Mouse (Mus musculus) ES-E14 (cell line): Measurements from ENCODE around the gene Blm. TPM values are rescaled to one million over a fixed set of nuclear protein-coding genes. Genes with fewer than 3 reads are reported as not detected.

Experiments used
- DNase-seq: peaks from one replicate; pipeline ENCODE4 v3.0.0-alpha.2; 2013; ENCODE audit warnings: low read depth, low spot score
- H3K27ac ChIP-seq: 2 replicates; pipeline ENCODE4 v1.5.1; 2012; ENCODE audit warnings: low read depth, mild to moderate bottlenecking, low read length, moderate library complexity, mixed read lengths; ENCODE audit not compliant: poor library complexity, insufficient read depth, severe bottlenecking
- H3K36me3 ChIP-seq: 2 replicates; pipeline ENCODE4 v1.6.1; 2012; ENCODE audit warnings: mild to moderate bottlenecking, low read length, moderate library complexity, mixed read lengths; ENCODE audit not compliant: control insufficient read depth, poor library complexity, insufficient read depth, severe bottlenecking
- H3K4me1 ChIP-seq, 2 experiments: fragments of 150-350 bp in 1 of 2; sonication (generic) in 1 of 2; 2 replicates each; pipeline ENCODE4 v1.6.1; 2012; ENCODE audit warnings: low read length in 2 of 2, mild to moderate bottlenecking in 1 of 2, mixed read lengths in 1 of 2; ENCODE audit not compliant: control insufficient read depth in 2 of 2, insufficient read depth in 2 of 2, poor library complexity in 1 of 2
- H3K4me3 ChIP-seq, 2 experiments: fragments of 150-350 bp in 1 of 2; sonication (generic) in 1 of 2; 2 replicates each; pipeline ENCODE4 v1.5.1; 2012; ENCODE audit warnings: low read length in 2 of 2, low read depth in 1 of 2, mild to moderate bottlenecking in 1 of 2, mixed read lengths in 1 of 2; ENCODE audit not compliant: insufficient read depth in 1 of 2, poor library complexity in 1 of 2, severe bottlenecking in 1 of 2
- H3K9ac ChIP-seq: 2 replicates; pipeline ENCODE4 v1.6.1; 2012; ENCODE audit warnings: low read depth, mild to moderate bottlenecking, low read length, mixed read lengths; ENCODE audit not compliant: poor library complexity, insufficient read depth, severe bottlenecking
- H3K9me3 ChIP-seq: fragments of 150-350 bp; sonication (generic); 2 replicates; pipeline ENCODE4 v1.6.1; 2012; ENCODE audit warnings: low read depth, mild to moderate bottlenecking, low read length; ENCODE audit not compliant: control insufficient read depth, insufficient read depth
- CHD2 ChIP-seq: IDR thresholded peaks from 2 replicates; pipeline ENCODE4 v1.6.1; 2014; ENCODE audit warnings: mild to moderate bottlenecking, low read depth, low read length, inconsistent platforms
- HCFC1 ChIP-seq: IDR thresholded peaks from 2 replicates; pipeline ENCODE4 v1.6.1; 2012; ENCODE audit warnings: low read length, inconsistent platforms, borderline replicate concordance; ENCODE audit not compliant: insufficient read depth
- MAFK ChIP-seq: IDR thresholded peaks from 2 replicates; pipeline ENCODE4 v1.6.1; 2014; ENCODE audit warnings: mild to moderate bottlenecking, low read depth, low read length, inconsistent platforms; ENCODE audit not compliant: insufficient read depth
- ZC3H11A ChIP-seq: IDR thresholded peaks from 2 replicates; pipeline ENCODE4 v1.6.1; 2012; ENCODE audit warnings: low read depth, mild to moderate bottlenecking, inconsistent platforms, low read length, borderline replicate concordance
- ZNF384 ChIP-seq: IDR thresholded peaks from 2 replicates; pipeline ENCODE4 v1.6.1; 2012; ENCODE audit warnings: low read depth, low read length, inconsistent platforms
- in situ Hi-C, 2 experiments: fragments of 600-800 bp; cut with MboI; formaldehyde crosslinking; loops; one replicate each; pipeline ENCODE4 v1.15.1; 2025; ENCODE audit warnings: low sequenced_read_pairs in 2 of 2, inconsistent platforms in 1 of 2; ENCODE audit not compliant: unreplicated experiment in 2 of 2
- total RNA-seq: library from RNA; depleted of rRNA; stranded (reverse); fragments of 300-350 nt; gene quantifications from 2 replicates; pipeline ENCODE4 v1.2.3, GENCODE M21; 2012

Blm gene
- total RNA-seq, 1 experiment = 29.9 TPM

DNA sequence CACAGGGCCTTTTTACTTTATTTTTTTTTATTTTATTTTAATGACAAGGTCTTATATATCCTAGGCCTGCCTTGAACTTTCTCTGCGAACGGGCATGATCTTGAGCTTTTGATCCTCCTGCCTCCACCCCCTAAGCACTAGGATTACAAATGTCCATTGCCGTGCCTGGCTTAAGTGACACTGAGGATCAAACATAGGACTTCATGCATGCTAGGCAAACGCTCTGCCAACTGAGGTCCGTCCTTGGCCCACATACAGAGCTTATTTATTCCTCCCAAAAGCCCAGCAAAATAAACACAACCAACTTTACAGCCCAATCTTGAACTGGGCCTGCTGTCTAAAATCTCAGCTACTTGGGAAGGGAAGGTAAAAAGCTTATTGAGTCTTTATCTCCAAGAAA lies 122.1 kb downstream of the Blm start:
- TF ChIP-seq CHD2 (no peak), HCFC1 (no peak), MAFK (no peak), ZC3H11A (no peak), ZNF384 (no peak)
- H3K9ac ChIP-seq = no peak overlapping the region
- H3K9me3 ChIP-seq = no peaks in the 10 kb centered on the region
- H3K4me3 ChIP-seq = no peak overlapping the region
- no peak overlapping the region for H3K27ac ChIP-seq
- no peak for DNase-seq
- H3K4me1 ChIP-seq = no peaks in the 10 kb centered on the region
- in situ Hi-C loops = no loop called here
- H3K36me3 ChIP-seq = no peaks in the 10 kb centered on the region

DNA sequence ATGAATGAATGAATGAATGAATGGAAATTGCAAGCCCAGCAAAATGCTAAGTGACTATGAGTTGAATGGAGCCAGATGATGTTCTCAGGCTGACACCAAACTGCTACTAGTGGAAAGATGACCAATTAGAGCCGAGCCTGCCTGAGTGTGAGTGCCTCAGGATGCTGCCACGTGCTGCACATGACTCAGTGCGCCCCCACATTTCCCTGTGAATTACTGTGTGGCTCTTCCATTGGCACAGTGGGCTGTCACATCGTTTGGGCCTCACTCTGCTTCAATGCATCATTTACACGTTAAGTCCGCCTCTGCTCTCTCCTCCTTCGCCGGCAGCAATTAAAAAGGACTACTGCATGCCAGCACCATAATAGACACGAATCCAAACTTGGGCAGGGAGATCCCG lies 122.6 kb downstream of the Blm start:
- in situ Hi-C loops = no loop called here
- no peaks in the 10 kb centered on the region for H3K9me3 ChIP-seq
- TF ChIP-seq ZNF384 (no peak), MAFK (no peak), ZC3H11A (no peak), HCFC1 (no peak), CHD2 (no peak)
- H3K36me3 ChIP-seq = no peaks in the 10 kb centered on the region
- H3K4me1 ChIP-seq = no peaks in the 10 kb centered on the region
- no peak overlapping the region for H3K9ac ChIP-seq
- no peak overlapping the region for H3K4me3 ChIP-seq
- no peak overlapping the region for H3K27ac ChIP-seq
- no peak for DNase-seq

- H3K4me3 ChIP-seq = no peak overlapping the region
- H3K36me3 ChIP-seq = no peaks in the 10 kb centered on the region
- TF ChIP-seq HCFC1 = no peak
- TF ChIP-seq ZNF384 = no peak
- no peak for TF ChIP-seq MAFK
- TF ChIP-seq ZC3H11A = no peak
- TF ChIP-seq CHD2 = no peak
- no peaks in the 10 kb centered on the region for H3K4me1 ChIP-seq
- no peaks in the 10 kb centered on the region for H3K9me3 ChIP-seq
- in situ Hi-C loops = no loop called here
- DNase-seq = no peak
- no peak overlapping the region for H3K9ac ChIP-seq
- no peak overlapping the region for H3K27ac ChIP-seq
Observed at GRCm38 (mm10) chr7:80410380-80410779, 124.5 kb downstream of the Blm start.

- Histone ChIP-seq H3K9ac (no peak overlapping the region), H3K4me3 (no peak overlapping the region), H3K4me1 (no peaks in the 10 kb centered on the region), H3K36me3 (no peaks in the 10 kb centered on the region), H3K27ac (no peak overlapping the region), H3K9me3 (no peaks in the 10 kb centered on the region)
- TF ChIP-seq HCFC1 = no peak
- in situ Hi-C loops = no loop called here
- DNase-seq = no peak
Observed at GRCm38 (mm10) chr7:80407712-80408111, 127.2 kb downstream of the Blm start.

DNA sequence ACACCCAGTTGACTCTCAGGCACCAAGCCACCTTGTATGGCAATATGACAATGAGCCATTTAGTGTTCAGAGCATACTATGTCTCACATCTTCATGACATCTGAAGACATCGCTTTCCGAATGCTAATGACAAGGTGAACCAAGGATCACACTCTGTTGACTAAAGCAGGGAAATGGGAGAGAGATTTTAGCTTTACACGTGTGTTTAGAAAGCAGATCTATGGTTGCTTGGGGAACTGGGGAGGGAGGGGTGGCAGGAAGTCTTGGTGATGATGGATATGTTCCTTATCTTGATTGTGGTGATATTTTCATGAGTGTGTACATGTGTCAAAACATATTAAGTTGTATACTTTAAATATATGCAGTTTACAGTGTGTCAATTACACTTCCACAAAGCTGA lies 128.7 kb downstream of the Blm start:
- Histone ChIP-seq H3K27ac (no peak overlapping the region), H3K4me3 (no peak overlapping the region), H3K36me3 (no peaks in the 10 kb centered on the region), H3K9ac (no peak overlapping the region), H3K4me1 (no peaks in the 10 kb centered on the region; a peak in 1 of 4 replicates), H3K9me3 (no peaks in the 10 kb centered on the region)
- no peak for DNase-seq
- no peak for TF ChIP-seq CHD2
- no peak for TF ChIP-seq HCFC1
- TF ChIP-seq ZNF384 = no peak
- no peak for TF ChIP-seq ZC3H11A
- TF ChIP-seq MAFK = no peak
- in situ Hi-C loops = no loop called here
